Comparison of ENCODE assay signal across 8 mouse cellular contexts in the genomic region with DNA sequence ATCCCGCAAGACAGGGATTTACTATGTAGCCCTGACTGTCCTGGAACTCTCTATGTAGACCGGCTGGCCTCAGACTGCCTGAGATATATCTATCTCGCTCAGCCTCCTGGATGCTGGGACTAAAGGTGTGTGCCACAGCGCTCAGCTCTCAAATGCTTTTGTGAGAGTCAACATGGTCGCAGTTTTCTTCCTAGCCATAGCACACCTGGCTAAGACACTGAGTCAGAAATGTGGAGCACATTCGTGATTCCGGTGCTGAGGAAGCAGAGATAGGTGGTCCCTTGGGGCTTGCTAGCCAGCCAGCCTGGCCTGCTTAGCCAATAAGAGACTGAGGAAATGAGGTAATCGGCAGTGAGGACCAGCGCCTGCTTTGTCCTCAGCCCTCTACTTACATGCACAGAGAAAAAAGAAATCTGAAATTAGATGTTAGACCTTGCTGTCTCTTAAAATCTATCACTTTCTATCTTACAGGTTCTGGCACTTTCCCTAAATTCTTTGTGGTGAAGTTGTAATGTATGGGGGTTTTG. TPM values are rescaled to one million over a fixed set of nuclear protein-coding genes. Genes with fewer than 3 reads are reported as not detected.
DNase-seq lines count a peak whose midpoint lies in the region; ATAC-seq and TF ChIP-seq lines count a peak whose summit lies in the region.
"Had no signal": no experiment of that assay in that cellular context is flagged by ENCODE, and none has a peak within 500 bp of the region (broad histone marks: within the 10 kb centered on the region; RNA-seq: fewer than 3 reads in every experiment).

No protein-coding gene starts in this region.

- no peak for TF ChIP-seq CTCF in CH12.LX (conservative IDR thresholded peaks at IDR 0.05 in 1 of 2, IDR thresholded peaks at IDR 0.05 in 1 of 2; ENCODE audit: low read depth in 2 of 2, low read length in 2 of 2)

- H3K4me1 ChIP-seq in CH12.LX (ENCODE audit: control insufficient read depth in 1 of 2, insufficient read depth in 2 of 2): peaks cover 5 to 20% of the 10 kb centered on the region in 2 experiments
- H3K4me1 ChIP-seq in hindbrain, embryonic 14.5 days (replicated peaks; ENCODE audit: control insufficient read depth, insufficient read depth, low read length): no peaks in the 10 kb centered on the region
- no peaks in the 10 kb centered on the region for H3K4me1 ChIP-seq in midbrain, embryonic 14.5 days (ENCODE audit: control insufficient read depth, insufficient read depth, low read length)
- H3K4me1 ChIP-seq: stomach, embryonic 15.5 days had no signal

- TF ChIP-seq RAD21 in CH12.LX (IDR thresholded peaks at IDR 0.05; ENCODE audit: low read depth, low read length): no peak

- no peak for TF ChIP-seq EP300 in CH12.LX (IDR thresholded peaks at IDR 0.05; ENCODE audit: low read length)

- no peak overlapping the region; the same call in 1 of the 2 replicates for H3K27ac ChIP-seq in CH12.LX (ENCODE audit: insufficient read depth, low read depth)
- H3K27ac ChIP-seq in hindbrain, embryonic 14.5 days: peak overlapping the region; percentile 72
- peak overlapping the region; percentile 61 for H3K27ac ChIP-seq in midbrain, embryonic 14.5 days (replicated peaks; ENCODE audit: low read depth, low read length)
- H3K27ac ChIP-seq: stomach, embryonic 15.5 days had no signal

- peak; percentile 51 for TF ChIP-seq POLR2A in CH12.LX (IDR thresholded peaks at IDR 0.05; ENCODE audit: low read depth, low read length)

- 56% methylated on average over 9 of the region's 9 CpGs for WGBS in hindbrain, embryonic 14.5 days
- WGBS in midbrain, embryonic 14.5 days: 69% methylated on average over 9 of the region's 9 CpGs

- H3K4me3 ChIP-seq in CH12.LX (replicated peaks in 1 of 3; ENCODE audit: low read depth in 2 of 3, low read length in 2 of 3, poor library complexity in 1 of 3): no peak overlapping the region
- H3K4me3 ChIP-seq in hindbrain, embryonic 14.5 days (replicated peaks; ENCODE audit: low read length): no peak overlapping the region
- no peak overlapping the region for H3K4me3 ChIP-seq in midbrain, embryonic 14.5 days (replicated peaks; ENCODE audit: low read depth, low read length)
- H3K4me3 ChIP-seq: stomach, embryonic 15.5 days had no signal

- H3K9ac ChIP-seq in CH12.LX (ENCODE audit: insufficient read depth, low read depth): 0 out of 2 replicates have a peak overlapping the region, but pooled peaks have one; percentile 20
- H3K9ac ChIP-seq in hindbrain, embryonic 14.5 days: peak overlapping the region; percentile 24; the same call in 1 of the 2 replicates
- H3K9ac ChIP-seq in midbrain, embryonic 14.5 days (replicated peaks; ENCODE audit: low read length): peak overlapping the region; percentile 23; the same call in 1 of the 2 replicates
- H3K9ac ChIP-seq: stomach, embryonic 15.5 days had no signal

- ATAC-seq in hindbrain, embryonic 14.5 days (ENCODE audit: low FRiP score): peak; percentile 84
- peak; percentile 53; the same call in 1 of the 2 replicates for ATAC-seq in midbrain, embryonic 14.5 days (ENCODE audit: low FRiP score, low TSS enrichment)

- peaks cover 0 to 24% of the 10 kb centered on the region in 2 experiments for H3K36me3 ChIP-seq in CH12.LX (replicated peaks in 1 of 2; ENCODE audit: control insufficient read depth in 1 of 2, insufficient read depth in 1 of 2, low read length in 1 of 2)
- peaks cover 13% of the 10 kb centered on the region for H3K36me3 ChIP-seq in hindbrain, embryonic 14.5 days (replicated peaks; ENCODE audit: control insufficient read depth, insufficient read depth)
- peaks cover 12% of the 10 kb centered on the region for H3K36me3 ChIP-seq in midbrain, embryonic 14.5 days (ENCODE audit: control insufficient read depth, insufficient read depth, low read length)
- H3K36me3 ChIP-seq: stomach, embryonic 15.5 days had no signal

- no peaks in the 10 kb centered on the region for H3K9me3 ChIP-seq in CH12.LX (replicated peaks; ENCODE audit: low read length)
- H3K9me3 ChIP-seq in hindbrain, embryonic 14.5 days (ENCODE audit: control insufficient read depth, low read length): no peaks in the 10 kb centered on the region
- no peaks in the 10 kb centered on the region for H3K9me3 ChIP-seq in midbrain, embryonic 14.5 days (ENCODE audit: control insufficient read depth, low read length)
- H3K9me3 ChIP-seq: stomach, embryonic 15.5 days had no signal

- DNase-seq in A20 (ENCODE audit: low read depth, low spot score): peak; percentile 64
- peak; percentile 86 for DNase-seq in CH12.LX (ENCODE audit: extremely low read depth)
- DNase-seq in hindbrain, embryonic 14.5 days (ENCODE audit: low spot score): peak; percentile 32
- peak; percentile 73 for DNase-seq in midbrain, embryonic 14.5 days
- DNase-seq in kidney, adult 9 months: no peak
- no peak for DNase-seq in thymus, postnatal 25 days
- DNase-seq in lung, adult 18-20 months: no peak

- H3K4me2 ChIP-seq in CH12.LX (ENCODE audit: insufficient read depth, low read depth, poor library complexity, severe bottlenecking): peak overlapping the region; percentile 37
- H3K4me2 ChIP-seq in hindbrain, embryonic 14.5 days (replicated peaks): no peak overlapping the region
- peak overlapping the region; percentile 8; the same call in 1 of the 2 replicates for H3K4me2 ChIP-seq in midbrain, embryonic 14.5 days (ENCODE audit: low read length)
- H3K4me2 ChIP-seq: stomach, embryonic 15.5 days had no signal

- no peaks in the 10 kb centered on the region for H3K79me2 ChIP-seq in CH12.LX (replicated peaks; ENCODE audit: control insufficient read depth, extremely low read depth, insufficient read depth, poor library complexity, severe bottlenecking)

- no peaks in the 10 kb centered on the region for H3K27me3 ChIP-seq in CH12.LX (replicated peaks)
- no peaks in the 10 kb centered on the region for H3K27me3 ChIP-seq in hindbrain, embryonic 14.5 days (ENCODE audit: control insufficient read depth, insufficient read depth, low read length)
- H3K27me3 ChIP-seq in midbrain, embryonic 14.5 days (ENCODE audit: control insufficient read depth, insufficient read depth, low read length): no peaks in the 10 kb centered on the region
- H3K27me3 ChIP-seq: stomach, embryonic 15.5 days had no signal

- in situ Hi-C loops in CH12.LX (cut with MboI; ENCODE audit: low pct_ligation_motif_present, low pct_unique_long_range_greater_than_20kb, low sequenced_read_pairs): no loop called here

- dilution Hi-C loops in CH12.LX (cut with MboI; ENCODE audit: extremely low pct_ligation_motif_present, extremely low pct_unique_long_range_greater_than_20kb, low sequenced_read_pairs): no loop called here

TF ChIP-seq in CH12.LX, 34 proteins besides CTCF, POLR2A, EP300 and RAD21:
- TF ChIP-seq POLR2AphosphoS2 (IDR thresholded peaks at IDR 0.05; ENCODE audit: low read depth, low read length) (no peak), MEF2A (IDR thresholded peaks at IDR 0.05; ENCODE audit: borderline replicate concordance, low read depth, low read length) (no peak), NELFE (IDR thresholded peaks at IDR 0.05; ENCODE audit: low read depth, low read length) (peak; percentile 29; the same call in 1 of the 2 replicates), SMC3 (IDR thresholded peaks at IDR 0.05; ENCODE audit: low read depth, low read length) (no peak), SIN3A (IDR thresholded peaks at IDR 0.05; ENCODE audit: low read length) (no peak), KAT2A (IDR thresholded peaks at IDR 0.05; ENCODE audit: insufficient replicate concordance, low read length) (no peak), CHD1 (IDR thresholded peaks at IDR 0.05; ENCODE audit: low read depth, low read length) (no peak), JUN (IDR thresholded peaks at IDR 0.05; ENCODE audit: insufficient read depth, low read depth, low read length) (peak; percentile 63), ELF1 (IDR thresholded peaks at IDR 0.05; ENCODE audit: low read depth, low read length) (no peak), HCFC1 (IDR thresholded peaks at IDR 0.05; ENCODE audit: low read depth, low read length) (no peak), ZMIZ1 (IDR thresholded peaks at IDR 0.05; ENCODE audit: low read depth, low read length) (0 out of 2 replicates have a peak, but pooled peaks have one; percentile 30), TBP (conservative IDR thresholded peaks at IDR 0.05; ENCODE audit: low read depth, low read length) (0 out of 2 replicates have a peak, but pooled peaks have one; percentile 28), JUND (conservative IDR thresholded peaks at IDR 0.05; ENCODE audit: low read depth, low read length) (peak; percentile 63; the same call in 1 of the 2 replicates)

RNA-seq across cellular contexts. Expression of gene B230219D22Rik, which starts 6.8 kb away (rescaled TPM):
- total RNA-seq in CH12.LX (2012; rRNA removed) (22.1 and 23.2 TPM in 2 replicates), CH12.LX (2014; rRNA removed) (35.0 and 36.1 TPM in 2 replicates)
- 25.0 and 25.7 TPM in 2 replicates for polyA plus RNA-seq in CH12.LX (2012; ENCODE audit: insufficient read length, low read depth)
- polyA plus RNA-seq in hindbrain, embryonic 14.5 days (2014; fragmentation: Nextera tagmentation; extraction: Ambion mirVana): 96.0 and 101 TPM in 2 replicates
- polyA plus RNA-seq in midbrain, embryonic 14.5 days (2014; fragmentation: Nextera tagmentation; extraction: Ambion mirVana): 78.7 and 98.2 TPM in 2 replicates

RNA-seq across cellular contexts. Expression of gene Txndc15, which starts 28.3 kb away (rescaled TPM):
- total RNA-seq in CH12.LX (2012; rRNA removed) (34.6 and 39.7 TPM in 2 replicates), CH12.LX (2014; rRNA removed) (48.7 and 51.2 TPM in 2 replicates)
- polyA plus RNA-seq in CH12.LX (2012; ENCODE audit: insufficient read length, low read depth): 37.4 and 45.2 TPM in 2 replicates
- polyA plus RNA-seq in hindbrain, embryonic 14.5 days (2014; fragmentation: Nextera tagmentation; extraction: Ambion mirVana): 144 and 145 TPM in 2 replicates
- polyA plus RNA-seq in midbrain, embryonic 14.5 days (2014; fragmentation: Nextera tagmentation; extraction: Ambion mirVana): 134 and 143 TPM in 2 replicates

RNA-seq across cellular contexts. Expression of gene Pcbd2, which starts 41.0 kb away (rescaled TPM):
- total RNA-seq in CH12.LX (2012; rRNA removed): 28.6 and 32.1 TPM in 2 replicates
- total RNA-seq in CH12.LX (2014; rRNA removed): 19.0 and 20.6 TPM in 2 replicates
- polyA plus RNA-seq in CH12.LX (2012; ENCODE audit: insufficient read length, low read depth): 44.9 and 45.0 TPM in 2 replicates
- 23.6 and 25.3 TPM in 2 replicates for polyA plus RNA-seq in hindbrain, embryonic 14.5 days (2014; fragmentation: Nextera tagmentation; extraction: Ambion mirVana)
- polyA plus RNA-seq in midbrain, embryonic 14.5 days (2014; fragmentation: Nextera tagmentation; extraction: Ambion mirVana): 15.4 and 21.2 TPM in 2 replicates

RNA-seq across cellular contexts. Expression of gene Ddx46, which starts 51.3 kb away (rescaled TPM):
- total RNA-seq in CH12.LX (2012; rRNA removed) (36.1 and 46.3 TPM in 2 replicates), CH12.LX (2014; rRNA removed) (35.4 and 37.4 TPM in 2 replicates)
- polyA plus RNA-seq in CH12.LX (2012; ENCODE audit: insufficient read length, low read depth): 99.8 and 103 TPM in 2 replicates
- 24.8 and 25.6 TPM in 2 replicates for polyA plus RNA-seq in hindbrain, embryonic 14.5 days (2014; fragmentation: Nextera tagmentation; extraction: Ambion mirVana)
- polyA plus RNA-seq in midbrain, embryonic 14.5 days (2014; fragmentation: Nextera tagmentation; extraction: Ambion mirVana): 29.3 and 32.1 TPM in 2 replicates

Comparison
In these comparisons a context has a peak if more than half of its experiments do, and no peak if none do; other contexts are left out.
1. DNase-seq: peak in A20 (single experiment), CH12.LX (single experiment), hindbrain, embryonic 14.5 days (single experiment) and midbrain, embryonic 14.5 days (single experiment); none in kidney, adult 9 months (single experiment), thymus, postnatal 25 days (single experiment) and lung, adult 18-20 months (0 of 2).
2. Peak in every context shown above with its lines, with median percentiles within 50 percentile points of each other: H3K9ac ChIP-seq.